Mouse (Mus musculus) limb, embryonic 14.5 days (tissue): Measurements from ENCODE around the gene 1700067K01Rik. TPM values are rescaled to one million over a fixed set of nuclear protein-coding genes. Genes with fewer than 3 reads are reported as not detected.

Experiments used
- ATAC-seq: fragments of 200-750 bp; cut with Nextera tagmentation; 2 replicates; pipeline ENCODE4 v1.8.0; 2017; ENCODE audit warnings: low read depth, moderate number of reproducible peaks, moderate TSS enrichment; ENCODE audit not compliant: low FRiP score
- DNase-seq: peaks from one replicate; pipeline ENCODE4 v3.0.0-alpha.2; 2015; ENCODE audit warnings: low spot score
- H3K27ac ChIP-seq: fragments of 300-500 bp; sonication (generic); replicated peaks from 2 replicates; pipeline ENCODE4 v1.5.1; 2014; ENCODE audit warnings: low read depth, mild to moderate bottlenecking, low read length, moderate library complexity, mixed read lengths
- H3K27me3 ChIP-seq: fragments of 300-500 bp; sonication (generic); 2 replicates; pipeline ENCODE4 v1.6.1; 2014; ENCODE audit warnings: low read length, mixed read lengths; ENCODE audit not compliant: control insufficient read depth, insufficient read depth
- H3K36me3 ChIP-seq: fragments of 300-500 bp; sonication (generic); 2 replicates; pipeline ENCODE4 v1.6.1; 2014; ENCODE audit warnings: mild to moderate bottlenecking, low read length, moderate library complexity, mixed read lengths; ENCODE audit not compliant: control insufficient read depth, insufficient read depth
- H3K4me1 ChIP-seq: fragments of 300-500 bp; sonication (generic); 2 replicates; pipeline ENCODE4 v1.6.1; 2014; ENCODE audit warnings: antibody characterized with exemption, low read length, mixed read lengths; ENCODE audit not compliant: control insufficient read depth, insufficient read depth
- H3K4me2 ChIP-seq: fragments of 300-500 bp; sonication (generic); replicated peaks from 2 replicates; pipeline ENCODE4 v1.6.1; 2014; ENCODE audit warnings: low read depth, mild to moderate bottlenecking, low read length, moderate library complexity; ENCODE audit not compliant: severe bottlenecking
- H3K4me3 ChIP-seq: fragments of 300-500 bp; sonication (generic); replicated peaks from 2 replicates; pipeline ENCODE4 v1.5.1; 2014; ENCODE audit warnings: low read length
- H3K9ac ChIP-seq: fragments of 300-500 bp; sonication (generic); 2 replicates; pipeline ENCODE4 v1.6.1; 2014; ENCODE audit warnings: mild to moderate bottlenecking, low read depth, low read length, moderate library complexity; ENCODE audit not compliant: severe bottlenecking
- H3K9me3 ChIP-seq: fragments of 300-500 bp; sonication (generic); 2 replicates; pipeline ENCODE4 v1.6.1; 2016; ENCODE audit warnings: low read length; ENCODE audit not compliant: control insufficient read depth
- POLR2A ChIP-seq: fragments of 200-500 bp; IDR thresholded peaks from 2 replicates; pipeline ENCODE4 v1.8.0; 2012; ENCODE audit warnings: inconsistent platforms, mild to moderate bottlenecking, moderate library complexity, borderline replicate concordance; ENCODE audit not compliant: insufficient read depth, insufficient read length; ENCODE audit errors: extremely low read depth
- WGBS: fragments of 180-500 bp; shearing (Covaris S2); extraction: QIAGEN DNeasy Blood & Tissue Kit; methylation state at CpG from one replicate; pipeline ENCODE4 v1.1.7; 2014; 5-methylcytosine and 5-hydroxymethylcytosine counted together
- polyA plus RNA-seq, 2 experiments: library from polyadenylated mRNA; depleted of rRNA in 1 of 2; stranded (reverse) in 1 of 2; unstranded in 1 of 2; fragments of >200 nt; fragmentation: Nextera tagmentation in 1 of 2; extraction: Ambion mirVana in 1 of 2; gene quantifications; 2 replicates each; pipeline versions ENCODE4 v1.2.1 to v1.2.3; 2012 to 2014

Gene 1700067K01Rik
- polyA plus RNA-seq, 2 experiments: 0.72 to 2.3 TPM

DNA sequence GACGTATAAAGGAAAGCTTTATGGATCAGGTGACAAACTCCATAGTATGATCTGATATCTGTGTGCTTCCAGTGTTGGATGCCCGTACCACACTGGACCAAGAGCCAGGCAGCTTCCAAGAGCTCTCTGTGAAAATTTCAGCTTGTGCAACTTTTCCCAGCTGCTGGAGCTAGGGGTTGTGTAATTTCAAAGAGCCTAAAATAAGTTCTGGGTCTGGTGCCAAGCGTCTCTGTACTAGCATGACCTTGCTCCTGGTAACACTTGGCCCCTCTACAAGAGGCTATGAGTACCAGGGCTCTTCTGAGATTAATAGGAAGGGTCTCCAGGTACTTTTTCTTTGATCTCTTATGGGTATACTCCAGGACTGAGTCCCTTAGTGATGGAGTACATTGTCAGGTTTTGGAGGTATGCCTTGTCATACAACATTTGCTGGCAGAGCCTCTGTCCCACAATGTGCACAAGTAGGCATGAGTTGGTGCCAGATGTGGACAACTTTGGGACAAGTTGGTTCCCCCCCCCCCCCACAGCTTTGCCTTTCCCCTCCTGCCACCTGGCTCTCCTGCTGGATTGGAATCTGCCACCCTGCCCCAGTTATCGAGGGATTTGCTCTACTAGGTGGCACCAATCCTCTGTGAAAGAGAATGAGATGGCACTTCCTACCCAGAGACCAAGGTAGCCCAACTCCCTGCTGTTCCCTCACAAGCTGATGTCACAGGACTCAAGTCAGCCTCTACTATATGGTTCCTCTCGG is 37.1 kb upstream of the 1700067K01Rik start:
- Histone ChIP-seq H3K36me3 (peaks cover 18% of the 10 kb centered on the region; the same call in 1 of the 2 replicates), H3K9ac (no peak overlapping the region), H3K27me3 (no peaks in the 10 kb centered on the region), H3K9me3 (no peaks in the 10 kb centered on the region), H3K4me3 (no peak overlapping the region), H3K27ac (no peak overlapping the region), H3K4me1 (no peaks in the 10 kb centered on the region), H3K4me2 (no peak overlapping the region)
- no peak for TF ChIP-seq POLR2A
- DNase-seq (no peak), ATAC-seq (no peak; the same call in 1 of the 2 replicates)
- 82% methylated on average over 5 of the region's 5 CpGs for WGBS

DNA sequence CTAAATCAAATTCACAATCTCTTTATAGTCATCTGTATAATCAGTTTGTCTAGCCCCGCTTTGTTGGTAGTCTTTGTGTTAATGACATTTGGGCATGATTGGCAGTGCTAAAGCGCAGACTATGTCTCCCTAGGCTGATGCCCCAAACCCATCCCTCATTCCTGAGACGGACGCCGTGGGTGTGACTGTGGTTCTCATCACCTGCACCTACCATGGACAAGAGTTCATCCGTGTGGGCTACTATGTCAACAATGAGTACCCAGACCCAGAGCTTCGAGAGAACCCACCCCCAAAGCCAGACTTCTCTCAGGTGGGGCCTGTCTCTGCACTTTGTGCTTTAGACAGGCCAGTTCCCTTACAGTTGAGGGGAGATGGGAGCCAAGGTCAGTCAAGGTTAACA is 33.6 kb upstream of the 1700067K01Rik start:
- Histone ChIP-seq H3K36me3 (peaks cover 27% of the 10 kb centered on the region; the same call in 1 of the 2 replicates), H3K9ac (no peak overlapping the region), H3K4me1 (no peaks in the 10 kb centered on the region), H3K27me3 (no peaks in the 10 kb centered on the region), H3K9me3 (no peaks in the 10 kb centered on the region), H3K27ac (no peak overlapping the region), H3K4me3 (no peak overlapping the region), H3K4me2 (no peak overlapping the region)
- DNase-seq (no peak), ATAC-seq (no peak)
- no peak for TF ChIP-seq POLR2A
- WGBS: 93% methylated on average over 7 of the region's 7 CpGs

DNA sequence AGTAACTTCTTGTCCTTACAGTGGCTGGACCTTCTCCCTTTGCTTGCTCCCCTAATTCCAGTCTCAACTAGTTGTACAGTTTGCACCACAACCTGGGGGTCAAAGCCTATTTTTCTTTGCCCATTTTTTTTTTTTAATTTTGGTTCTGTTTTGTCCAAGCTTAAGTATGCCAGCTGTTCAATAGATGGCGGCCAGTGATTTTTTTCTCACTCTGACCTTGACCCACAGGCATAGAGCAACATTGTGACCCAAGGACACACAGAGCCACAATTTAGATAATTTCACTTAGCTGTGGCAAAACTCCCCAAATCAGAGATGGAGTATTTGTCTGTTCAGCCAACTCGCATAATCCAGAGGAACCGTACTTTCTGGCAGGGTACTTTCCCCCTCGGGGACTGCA is 30.2 kb upstream of the 1700067K01Rik start:
- Histone ChIP-seq H3K27me3 (no peaks in the 10 kb centered on the region), H3K4me3 (no peak overlapping the region), H3K9me3 (no peaks in the 10 kb centered on the region), H3K27ac (no peak overlapping the region), H3K9ac (no peak overlapping the region), H3K4me1 (peaks cover 9% of the 10 kb centered on the region), H3K4me2 (no peak overlapping the region), H3K36me3 (peaks cover 30% of the 10 kb centered on the region; the same call in 1 of the 2 replicates)
- WGBS: 89% methylated on average over 4 of the region's 4 CpGs
- no peak for ATAC-seq
- DNase-seq: no peak
- no peak for TF ChIP-seq POLR2A

GRCm38 (mm10) chr8:83971661-83972060 is 29.6 kb upstream of the 1700067K01Rik start:
- no peak overlapping the region for H3K27ac ChIP-seq
- H3K9me3 ChIP-seq: no peaks in the 10 kb centered on the region
- H3K27me3 ChIP-seq: no peaks in the 10 kb centered on the region
- peak overlapping the region; percentile 84 for H3K4me3 ChIP-seq
- WGBS: 79% methylated on average over 6 of the region's 6 CpGs
- no peak for DNase-seq
- H3K36me3 ChIP-seq: peaks cover 31% of the 10 kb centered on the region; the same call in 1 of the 2 replicates
- peaks cover 9% of the 10 kb centered on the region for H3K4me1 ChIP-seq
- H3K9ac ChIP-seq: peak overlapping the region; percentile 75; the same call in 1 of the 2 replicates
- TF ChIP-seq POLR2A: no peak
- peak overlapping the region; percentile 74; the same call in 1 of the 2 replicates for H3K4me2 ChIP-seq
- ATAC-seq: no peak

DNA sequence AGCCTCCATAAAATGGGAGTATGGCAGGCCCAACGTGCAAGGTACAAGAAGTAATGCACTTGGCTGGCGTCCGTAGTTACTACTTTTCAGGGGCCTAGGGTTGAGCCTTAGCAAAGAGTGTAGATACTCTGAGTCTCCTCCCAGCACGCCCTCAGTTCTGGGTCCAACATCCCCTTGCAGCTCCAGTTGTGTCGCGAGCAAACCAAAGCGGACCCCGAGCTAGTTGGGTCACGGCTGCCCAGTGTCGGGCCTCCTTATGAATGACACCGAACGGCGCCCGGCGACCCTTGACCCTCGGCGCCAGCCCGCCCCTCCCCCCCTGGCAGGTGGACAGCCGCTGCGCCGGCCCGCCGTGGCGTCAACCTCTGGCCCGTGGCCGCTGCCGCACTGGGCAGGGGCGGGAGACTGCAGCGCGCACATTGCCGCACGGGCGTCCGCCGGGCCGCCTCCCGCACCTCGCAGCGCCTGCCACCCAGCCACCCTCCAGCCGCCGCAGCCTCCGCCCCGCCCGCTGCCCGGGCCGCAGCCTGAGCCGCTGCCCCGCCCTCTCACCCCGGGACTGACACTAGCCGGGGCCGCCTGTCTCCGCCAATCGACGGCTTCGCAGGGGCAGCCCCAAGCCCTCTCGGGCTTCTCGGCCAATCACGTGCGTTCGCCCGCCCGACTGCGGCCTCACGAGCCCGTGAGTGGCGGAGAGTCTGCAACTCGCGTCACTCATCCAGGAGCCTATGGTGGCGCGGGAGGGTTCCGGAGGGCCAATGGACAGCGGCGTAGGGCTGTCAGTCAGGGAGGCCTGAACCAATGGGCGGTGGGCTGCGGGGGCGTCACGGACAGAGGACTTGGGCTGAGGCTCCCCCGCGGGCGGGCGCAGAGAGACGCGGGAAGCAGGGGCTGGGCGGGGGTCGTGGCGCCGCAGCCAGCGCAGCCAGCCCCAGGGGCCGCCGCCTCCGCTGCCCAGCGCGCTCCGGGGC is 28.9 kb upstream of the 1700067K01Rik start, which contains the start of gene Prkaca:
TSS of gene Prkaca (plus strand) at position 844 of the 971 bp plus-strand sequence.
- WGBS: under 1% methylated on average over 42 of the region's 94 CpGs
- ATAC-seq (peak; percentile 100), DNase-seq (peak; percentile 98)
- Histone ChIP-seq H3K4me2 (peak within 1 kb of the TSS; percentile 87), H3K27me3 (no peaks in the 10 kb centered on the region), H3K4me3 (peak within 1 kb of the TSS; percentile 84), H3K4me1 (peaks cover 15% of the 10 kb centered on the region), H3K27ac (peak within 1 kb of the TSS; percentile 38; the same call in 1 of the 2 replicates), H3K9me3 (no peaks in the 10 kb centered on the region), H3K36me3 (peaks cover 27% of the 10 kb centered on the region; the same call in 1 of the 2 replicates), H3K9ac (peak within 1 kb of the TSS; percentile 77)
- TF ChIP-seq POLR2A: no peak
